Mouse (Mus musculus) ovary, adult 18-20 months (tissue): ENCODE results near the gene Npw.
A peak's percentile ranks its signal among the peaks of the same experiment; 100 is the strongest.

Experiments
- DNase-seq: peaks from one replicate; pipeline ENCODE4 v3.0.0; 2022; ENCODE audit warnings: low spot score, mixed read lengths

Gene Npw

GRCm38 (mm10) chr17:24640581-24640980, 17.7 kb downstream of the Npw start:
- DNase-seq, result no peak

GRCm38 (mm10) chr17:24640119-24640518, 18.1 kb downstream of the Npw start:
- DNase-seq, result no peak

GRCm38 (mm10) chr17:24639571-24639988, 18.7 kb downstream of the Npw start:
- no peak for DNase-seq

GRCm38 (mm10) chr17:24638840-24639239, 19.4 kb downstream of the Npw start:
- DNase-seq, result peak; percentile 66

GRCm38 (mm10) chr17:24638214-24638613, 20.0 kb downstream of the Npw start:
- DNase-seq, result no peak

- DNase-seq, result no peak
Measured at GRCm38 (mm10) chr17:24636781-24637481, 21.3 kb downstream of the Npw start.

GRCm38 (mm10) chr17:24635694-24636093, 22.6 kb downstream of the Npw start:
- no peak for DNase-seq

GRCm38 (mm10) chr17:24635024-24635423, 23.2 kb downstream of the Npw start:
- DNase-seq, result no peak

- DNase-seq, result no peak
Measured at GRCm38 (mm10) chr17:24633831-24634230, 24.4 kb downstream of the Npw start.

GRCm38 (mm10) chr17:24632813-24633449, 25.3 kb downstream of the Npw start:
- DNase-seq, result peak; percentile 66

- peak; percentile 74 for DNase-seq
Measured at GRCm38 (mm10) chr17:24632167-24632812, 26.0 kb downstream of the Npw start, which contains the start of the genes Tsc2 and Nthl1. TSS of gene Tsc2 (minus strand) at chr17:24632630. TSS of gene Nthl1 (plus strand) at chr17:24632680.

- no peak for DNase-seq
Measured at GRCm38 (mm10) chr17:24630072-24630471, 28.2 kb downstream of the Npw start.

- no peak for DNase-seq
Measured at GRCm38 (mm10) chr17:24628646-24629045, 29.6 kb downstream of the Npw start.

- DNase-seq, result no peak
Measured at GRCm38 (mm10) chr17:24625472-24625871, 32.8 kb downstream of the Npw start.

- DNase-seq, result no peak
Measured at GRCm38 (mm10) chr17:24617561-24618194, 40.6 kb downstream of the Npw start.

- no peak for DNase-seq
Measured at GRCm38 (mm10) chr17:24610711-24611110, 47.5 kb downstream of the Npw start.

- DNase-seq, result no peak
Measured at GRCm38 (mm10) chr17:24608874-24609273, 49.4 kb downstream of the Npw start.

GRCm38 (mm10) chr17:24608370-24608769, 49.9 kb downstream of the Npw start:
- no peak for DNase-seq
